In the genomic region with DNA sequence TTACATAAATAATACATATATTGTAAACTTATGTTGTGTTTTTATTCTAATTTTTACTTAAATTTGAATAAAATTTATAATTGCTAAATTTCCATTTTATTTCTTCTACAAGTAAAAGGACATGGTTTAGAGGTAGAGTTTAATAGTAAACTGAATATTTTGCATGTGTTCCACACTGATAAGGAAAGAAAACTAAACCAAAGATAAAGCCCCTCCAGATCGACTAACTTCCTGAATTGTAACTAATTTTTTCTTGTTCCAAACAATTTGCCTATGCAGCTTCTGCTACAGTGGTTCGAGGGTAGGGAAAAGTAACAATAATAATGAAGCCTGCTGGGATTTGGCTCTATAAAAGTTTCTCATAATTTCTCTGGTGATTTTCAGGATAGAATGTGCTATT, we compare ENCODE assay signal across 15 mouse cellular contexts.
"Had no signal": no experiment of that assay in that cellular context is flagged by ENCODE, and none has a peak within 500 bp of the region (broad histone marks: within the 10 kb centered on the region; RNA-seq: fewer than 3 reads in every experiment).

No protein-coding gene starts in this region.

- H3K4me3 ChIP-seq: neural tube, embryonic 15.5 days; stomach, embryonic 15.5 days had no signal

- H3K27me3 ChIP-seq: neural tube, embryonic 15.5 days; stomach, embryonic 15.5 days had no signal

- H3K27ac ChIP-seq: neural tube, embryonic 15.5 days; stomach, embryonic 15.5 days; stomach, postnatal 0 days had no signal

- DNase-seq: retina, postnatal 1 day; right cerebral cortex, adult 18-20 months; right cerebral cortex, postnatal 14 days; right cerebral cortex, postnatal 25 days; right cerebral cortex, postnatal 4 days; spleen, adult 18-20 months; thymus, adult 18-20 months; thymus, adult 2 months; thymus, postnatal 14 days; thymus, postnatal 25 days; thymus, postnatal 36 days; thymus, postnatal 4 days had no signal

- H3K9ac ChIP-seq: neural tube, embryonic 15.5 days; stomach, embryonic 15.5 days had no signal

- H3K36me3 ChIP-seq: neural tube, embryonic 15.5 days; stomach, embryonic 15.5 days had no signal

- H3K4me1 ChIP-seq: neural tube, embryonic 15.5 days; stomach, embryonic 15.5 days had no signal

- H3K9me3 ChIP-seq: neural tube, embryonic 15.5 days; stomach, embryonic 15.5 days had no signal
